Mouse (Mus musculus): ENCODE results near the gene Zfpm1.

Zfpm1 gene

GRCm38 (mm10) chr8:122282035-122282358 is at the start of gene Zfpm1:
Gene Zfpm1, plus strand, starts transcription at chr8:122282141.
- DNase-seq (ENCODE audit: low read depth, low spot score): no peak

GRCm38 (mm10) chr8:122234055-122234454 is 47.9 kb upstream of the Zfpm1 start:
- DNase-seq (ENCODE audit: low read depth, low spot score): no peak

- no peak for DNase-seq (ENCODE audit: low read depth, low spot score)
Measured at GRCm38 (mm10) chr8:122236521-122236920, 45.4 kb upstream of the Zfpm1 start.

GRCm38 (mm10) chr8:122238225-122238624 is 43.7 kb upstream of the Zfpm1 start:
- no peak for DNase-seq (ENCODE audit: low read depth, low spot score)

GRCm38 (mm10) chr8:122238731-122239130 is 43.2 kb upstream of the Zfpm1 start:
- no peak for DNase-seq (ENCODE audit: low read depth, low spot score)

GRCm38 (mm10) chr8:122240241-122241026 is 41.5 kb upstream of the Zfpm1 start:
- no peak for DNase-seq (ENCODE audit: low read depth, low spot score)

- no peak for DNase-seq (ENCODE audit: low read depth, low spot score)
Measured at GRCm38 (mm10) chr8:122243310-122243709, 38.6 kb upstream of the Zfpm1 start.

GRCm38 (mm10) chr8:122245161-122245560 is 36.8 kb upstream of the Zfpm1 start:
- DNase-seq (ENCODE audit: low read depth, low spot score): no peak

GRCm38 (mm10) chr8:122246257-122247211 is 35.4 kb upstream of the Zfpm1 start:
- no peak for DNase-seq (ENCODE audit: low read depth, low spot score)

GRCm38 (mm10) chr8:122251739-122252138 is 30.2 kb upstream of the Zfpm1 start:
- DNase-seq (ENCODE audit: low read depth, low spot score): no peak

- no peak for DNase-seq (ENCODE audit: low read depth, low spot score)
Measured at GRCm38 (mm10) chr8:122252366-122252765, 29.6 kb upstream of the Zfpm1 start.

- no peak for DNase-seq (ENCODE audit: low read depth, low spot score)
Measured at GRCm38 (mm10) chr8:122259351-122259750, 22.6 kb upstream of the Zfpm1 start.

GRCm38 (mm10) chr8:122260755-122261154 is 21.2 kb upstream of the Zfpm1 start:
- DNase-seq (ENCODE audit: low read depth, low spot score): no peak

GRCm38 (mm10) chr8:122262835-122263234 is 19.1 kb upstream of the Zfpm1 start:
- DNase-seq (ENCODE audit: low read depth, low spot score): no peak

GRCm38 (mm10) chr8:122264243-122264642 is 17.7 kb upstream of the Zfpm1 start:
- no peak for DNase-seq (ENCODE audit: low read depth, low spot score)

- no peak for DNase-seq (ENCODE audit: low read depth, low spot score)
Measured at GRCm38 (mm10) chr8:122265522-122265921, 16.4 kb upstream of the Zfpm1 start.

GRCm38 (mm10) chr8:122266867-122267266 is 15.1 kb upstream of the Zfpm1 start:
- DNase-seq (ENCODE audit: low read depth, low spot score): no peak

GRCm38 (mm10) chr8:122268861-122269260 is 13.1 kb upstream of the Zfpm1 start:
- DNase-seq (ENCODE audit: low read depth, low spot score): no peak

- DNase-seq (ENCODE audit: low read depth, low spot score): no peak
Measured at GRCm38 (mm10) chr8:122269404-122269803, 12.5 kb upstream of the Zfpm1 start.

- no peak for DNase-seq (ENCODE audit: low read depth, low spot score)
Measured at GRCm38 (mm10) chr8:122270555-122270954, 11.4 kb upstream of the Zfpm1 start.

- peak; percentile 34 for DNase-seq (ENCODE audit: low read depth, low spot score)
Measured at GRCm38 (mm10) chr8:122273152-122273551, 8.8 kb upstream of the Zfpm1 start.

- no peak for DNase-seq (ENCODE audit: low read depth, low spot score)
Measured at GRCm38 (mm10) chr8:122273826-122274225, 8.1 kb upstream of the Zfpm1 start.
